Mouse (Mus musculus): ENCODE results near the gene Rfng. TPM values are rescaled to one million over a fixed set of nuclear protein-coding genes. Genes with fewer than 3 reads are reported as not detected.
"Not testable (repeated sequence)": the region's sequence is repeated elsewhere in the genome, so short reads cannot be mapped to it uniquely, and the experiment has no call there.

The Rfng gene
- total and polyA plus RNA-seq, 3 experiments, result 3.8 to 17.6 (median 10.0) TPM

GRCm38 (mm10) chr11:120768206-120768605, 15.8 kb downstream of the Rfng start:
- no peak for TF ChIP-seq NRF1 (IDR thresholded peaks at IDR 0.05; ENCODE audit: low read depth, low read length)
- TF ChIP-seq RAD21 (IDR thresholded peaks at IDR 0.05; ENCODE audit: low read depth, low read length), result no peak
- TF ChIP-seq IRF4 (IDR thresholded peaks at IDR 0.05; ENCODE audit: low read depth, low read length), result no peak
- no peak for TF ChIP-seq KAT2A (IDR thresholded peaks at IDR 0.05; ENCODE audit: insufficient replicate concordance, low read length)
- no peak for TF ChIP-seq ZC3H11A (IDR thresholded peaks at IDR 0.05; ENCODE audit: low read depth, low read length)
- TF ChIP-seq NELFE (IDR thresholded peaks at IDR 0.05; ENCODE audit: low read depth, low read length), result no peak
- TF ChIP-seq USF2 (conservative IDR thresholded peaks at IDR 0.05; ENCODE audit: low read depth, low read length), result no peak
- DNase-seq (ENCODE audit: extremely low read depth), result no peak
- Histone ChIP-seq H3K27ac (ENCODE audit: insufficient read depth, low read depth) (no peak overlapping the region), H3K9me3 (replicated peaks; ENCODE audit: low read length) (no peaks in the 10 kb centered on the region), H3K9ac (ENCODE audit: insufficient read depth, low read depth) (no peak overlapping the region), H3K4me1 (ENCODE audit: control insufficient read depth in 1 of 2, insufficient read depth in 2 of 2) (peaks cover 3 to 5% of the 10 kb centered on the region in 2 experiments; a peak in 2 of 4 replicates), H3K79me2 (replicated peaks; ENCODE audit: control insufficient read depth, extremely low read depth, insufficient read depth, poor library complexity, severe bottlenecking) (no peaks in the 10 kb centered on the region), H3K4me3 (replicated peaks in 1 of 3; ENCODE audit: low read depth in 2 of 3, low read length in 2 of 3, poor library complexity in 1 of 3) (no peak overlapping the region), H3K4me2 (ENCODE audit: insufficient read depth, low read depth, poor library complexity, severe bottlenecking) (no peak overlapping the region), H3K27me3 (replicated peaks) (peaks cover 21% of the 10 kb centered on the region), H3K36me3 (replicated peaks in 1 of 2; ENCODE audit: control insufficient read depth in 1 of 2, insufficient read depth in 1 of 2, low read length in 1 of 2) (no peaks in the 10 kb centered on the region)
- dilution Hi-C loops (cut with MboI; ENCODE audit: extremely low pct_ligation_motif_present, extremely low pct_unique_long_range_greater_than_20kb, low sequenced_read_pairs), result no loop called here
- in situ Hi-C loops (cut with MboI; ENCODE audit: low pct_ligation_motif_present, low pct_unique_long_range_greater_than_20kb, low sequenced_read_pairs), result loop anchor here (5.0 kb wide), 1 partner anchor 41 kb away; the partner anchor contains the start of gene Dcxr

GRCm38 (mm10) chr11:120767023-120767422, 17.0 kb downstream of the Rfng start:
- H3K9me3 ChIP-seq (replicated peaks; ENCODE audit: low read length); H3K4me1 ChIP-seq (ENCODE audit: control insufficient read depth in 1 of 2, insufficient read depth in 2 of 2); DNase-seq (ENCODE audit: extremely low read depth); dilution Hi-C loops (cut with MboI; ENCODE audit: extremely low pct_ligation_motif_present, extremely low pct_unique_long_range_greater_than_20kb, low sequenced_read_pairs); H3K36me3 ChIP-seq (replicated peaks in 1 of 2; ENCODE audit: control insufficient read depth in 1 of 2, insufficient read depth in 1 of 2, low read length in 1 of 2); H3K4me3 ChIP-seq (replicated peaks in 1 of 3; ENCODE audit: low read depth in 2 of 3, low read length in 2 of 3, poor library complexity in 1 of 3); H3K27ac ChIP-seq (ENCODE audit: insufficient read depth, low read depth); H3K4me2 ChIP-seq (ENCODE audit: insufficient read depth, low read depth, poor library complexity, severe bottlenecking); H3K79me2 ChIP-seq (replicated peaks; ENCODE audit: control insufficient read depth, extremely low read depth, insufficient read depth, poor library complexity, severe bottlenecking); H3K9ac ChIP-seq (ENCODE audit: insufficient read depth, low read depth): not testable (repeated sequence)
- in situ Hi-C loops (cut with MboI; ENCODE audit: low pct_ligation_motif_present, low pct_unique_long_range_greater_than_20kb, low sequenced_read_pairs), result loop anchor here (5.0 kb wide), 1 partner anchor 40 kb away; the partner anchor contains the start of gene Dcxr
- peaks cover 25% of the 10 kb centered on the region for H3K27me3 ChIP-seq (replicated peaks)

- Histone ChIP-seq H3K9me3 (replicated peaks; ENCODE audit: low read length) (peaks cover 33% of the 10 kb centered on the region), H3K27me3 (replicated peaks) (peaks cover 25% of the 10 kb centered on the region)
- H3K9ac ChIP-seq (ENCODE audit: insufficient read depth, low read depth); H3K79me2 ChIP-seq (replicated peaks; ENCODE audit: control insufficient read depth, extremely low read depth, insufficient read depth, poor library complexity, severe bottlenecking); H3K4me2 ChIP-seq (ENCODE audit: insufficient read depth, low read depth, poor library complexity, severe bottlenecking); dilution Hi-C loops (cut with MboI; ENCODE audit: extremely low pct_ligation_motif_present, extremely low pct_unique_long_range_greater_than_20kb, low sequenced_read_pairs); H3K36me3 ChIP-seq (replicated peaks in 1 of 2; ENCODE audit: control insufficient read depth in 1 of 2, insufficient read depth in 1 of 2, low read length in 1 of 2); H3K27ac ChIP-seq (ENCODE audit: insufficient read depth, low read depth); DNase-seq (ENCODE audit: extremely low read depth); H3K4me3 ChIP-seq (replicated peaks in 1 of 3; ENCODE audit: low read depth in 2 of 3, low read length in 2 of 3, poor library complexity in 1 of 3); H3K4me1 ChIP-seq (ENCODE audit: control insufficient read depth in 1 of 2, insufficient read depth in 2 of 2); in situ Hi-C loops (cut with MboI; ENCODE audit: low pct_ligation_motif_present, low pct_unique_long_range_greater_than_20kb, low sequenced_read_pairs): not testable (repeated sequence)
Measured at GRCm38 (mm10) chr11:120763121-120763999, 20.6 kb downstream of the Rfng start.

GRCm38 (mm10) chr11:120762672-120763041, 21.4 kb downstream of the Rfng start, which contains the start of gene Hmga1b:
TSS of gene Hmga1b (plus strand) at chr11:120762794.
- H3K27ac ChIP-seq (ENCODE audit: insufficient read depth, low read depth); H3K4me1 ChIP-seq (ENCODE audit: control insufficient read depth in 1 of 2, insufficient read depth in 2 of 2); H3K9ac ChIP-seq (ENCODE audit: insufficient read depth, low read depth); H3K4me2 ChIP-seq (ENCODE audit: insufficient read depth, low read depth, poor library complexity, severe bottlenecking); DNase-seq (ENCODE audit: extremely low read depth); H3K4me3 ChIP-seq (replicated peaks in 1 of 3; ENCODE audit: low read depth in 2 of 3, low read length in 2 of 3, poor library complexity in 1 of 3); H3K36me3 ChIP-seq (replicated peaks in 1 of 2; ENCODE audit: control insufficient read depth in 1 of 2, insufficient read depth in 1 of 2, low read length in 1 of 2); in situ Hi-C loops (cut with MboI; ENCODE audit: low pct_ligation_motif_present, low pct_unique_long_range_greater_than_20kb, low sequenced_read_pairs); H3K79me2 ChIP-seq (replicated peaks; ENCODE audit: control insufficient read depth, extremely low read depth, insufficient read depth, poor library complexity, severe bottlenecking); dilution Hi-C loops (cut with MboI; ENCODE audit: extremely low pct_ligation_motif_present, extremely low pct_unique_long_range_greater_than_20kb, low sequenced_read_pairs): not testable (repeated sequence)
- peaks cover 20% of the 10 kb centered on the region for H3K27me3 ChIP-seq (replicated peaks)
- peaks cover 40% of the 10 kb centered on the region for H3K9me3 ChIP-seq (replicated peaks; ENCODE audit: low read length)

Measured in CH12.LX (cell line).